Mouse (Mus musculus) kidney, adult 2 months (tissue): Measurements from ENCODE around the gene Tmem37.

ENCODE experiments used
- CTCF ChIP-seq: fragments of 200-500 bp; conservative IDR thresholded peaks from 2 replicates; pipeline ENCODE4 v1.5.1; 2011; ENCODE audit warnings: low read depth, mild to moderate bottlenecking, control low read depth, low read length, moderate library complexity, mixed read lengths; ENCODE audit not compliant: insufficient read depth, insufficient read length
- POLR2A ChIP-seq: fragments of 200-500 bp; IDR thresholded peaks from one replicate; pipeline ENCODE4 v1.6.1; 2011; ENCODE audit warnings: low read depth, low read length, control low read depth

DNA sequence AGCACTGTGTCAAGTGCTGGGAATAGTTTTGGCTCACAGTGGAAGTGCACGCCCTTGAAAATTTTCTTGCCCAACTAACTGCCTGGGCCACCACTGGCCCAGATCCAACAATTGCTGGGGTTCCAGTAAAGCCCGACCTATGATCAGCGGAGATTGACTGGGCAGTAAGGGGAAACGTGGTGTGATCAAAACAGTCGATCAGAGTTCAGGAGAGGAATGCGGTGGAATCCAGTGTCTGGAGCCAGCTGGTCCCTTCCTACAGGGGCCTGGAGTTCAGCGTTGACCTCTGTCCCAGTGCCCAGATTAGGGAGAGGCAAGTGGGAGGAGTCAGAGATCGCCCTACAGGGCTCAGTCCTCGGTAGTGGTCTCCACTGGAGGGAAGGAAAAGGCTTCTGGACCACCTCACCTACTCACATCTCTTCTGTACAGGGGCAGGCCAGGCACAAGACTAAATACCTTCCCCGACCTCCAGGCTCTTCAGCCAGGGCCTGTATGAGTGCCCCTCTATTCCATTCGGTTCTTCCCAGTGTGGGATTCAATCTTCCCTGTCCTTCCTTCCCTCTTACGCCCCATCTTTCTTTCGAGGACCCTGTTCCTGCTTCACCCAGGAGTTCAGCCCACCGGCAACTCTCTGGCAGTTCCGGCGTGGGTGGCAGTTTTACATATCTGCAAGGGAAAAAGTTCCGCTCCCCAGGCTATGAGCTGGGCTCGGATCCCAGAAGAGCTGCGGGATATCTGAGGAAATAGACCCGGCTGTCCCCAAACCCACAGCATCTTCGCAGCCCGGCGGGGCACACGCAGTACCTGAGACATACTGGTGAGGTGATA is 46.5 kb upstream of the Tmem37 start:
- TF ChIP-seq POLR2A: no peak
- no peak for TF ChIP-seq CTCF
